Mouse (Mus musculus) embryonic facial prominence, embryonic 10.5 days (tissue): ENCODE measurements around the gene Mfsd6l. TPM values are rescaled to one million over a fixed set of nuclear protein-coding genes. Genes with fewer than 3 reads are reported as not detected.

Experiments used
- DNase-seq: peaks from one replicate; pipeline ENCODE4 v3.0.0-alpha.2; 2017; ENCODE audit warnings: low spot score
- H3K27ac ChIP-seq: fragments of 300-500 bp; sonication (generic); replicated peaks from 2 replicates; pipeline ENCODE4 v1.5.1; 2016; ENCODE audit warnings: mild to moderate bottlenecking
- H3K27me3 ChIP-seq: fragments of 300-500 bp; sonication (generic); replicated peaks from 2 replicates; pipeline ENCODE4 v1.6.1; 2016; ENCODE audit warnings: low read depth, mild to moderate bottlenecking; ENCODE audit not compliant: poor library complexity, severe bottlenecking
- H3K36me3 ChIP-seq: fragments of 300-500 bp; sonication (generic); replicated peaks from 2 replicates; pipeline ENCODE4 v1.6.1; 2016; ENCODE audit warnings: mild to moderate bottlenecking, moderate library complexity
- H3K4me1 ChIP-seq: fragments of 300-500 bp; sonication (generic); 2 replicates; pipeline ENCODE4 v1.6.1; 2016
- H3K4me3 ChIP-seq: fragments of 300-500 bp; sonication (generic); 2 replicates; pipeline ENCODE4 v1.5.1; 2016; ENCODE audit warnings: mild to moderate bottlenecking, moderate library complexity
- H3K9me3 ChIP-seq: fragments of 300-500 bp; sonication (generic); 2 replicates; pipeline ENCODE4 v1.6.1; 2016; ENCODE audit warnings: mild to moderate bottlenecking
- WGBS: fragments of 180-500 bp; shearing (Covaris S2); methylation state at CpG from one replicate; pipeline ENCODE4 v1.1.7; 2016; 5-methylcytosine and 5-hydroxymethylcytosine counted together
- polyA plus RNA-seq: library from polyadenylated mRNA; unstranded; fragments of >200 nt; fragmentation: Nextera tagmentation; extraction: Ambion mirVana; gene quantifications from 2 replicates; pipeline ENCODE4 v1.2.1, GENCODE M21; 2016

Gene Mfsd6l
- polyA plus RNA-seq, 1 experiment from 2014 or later = 0.50 TPM

DNA sequence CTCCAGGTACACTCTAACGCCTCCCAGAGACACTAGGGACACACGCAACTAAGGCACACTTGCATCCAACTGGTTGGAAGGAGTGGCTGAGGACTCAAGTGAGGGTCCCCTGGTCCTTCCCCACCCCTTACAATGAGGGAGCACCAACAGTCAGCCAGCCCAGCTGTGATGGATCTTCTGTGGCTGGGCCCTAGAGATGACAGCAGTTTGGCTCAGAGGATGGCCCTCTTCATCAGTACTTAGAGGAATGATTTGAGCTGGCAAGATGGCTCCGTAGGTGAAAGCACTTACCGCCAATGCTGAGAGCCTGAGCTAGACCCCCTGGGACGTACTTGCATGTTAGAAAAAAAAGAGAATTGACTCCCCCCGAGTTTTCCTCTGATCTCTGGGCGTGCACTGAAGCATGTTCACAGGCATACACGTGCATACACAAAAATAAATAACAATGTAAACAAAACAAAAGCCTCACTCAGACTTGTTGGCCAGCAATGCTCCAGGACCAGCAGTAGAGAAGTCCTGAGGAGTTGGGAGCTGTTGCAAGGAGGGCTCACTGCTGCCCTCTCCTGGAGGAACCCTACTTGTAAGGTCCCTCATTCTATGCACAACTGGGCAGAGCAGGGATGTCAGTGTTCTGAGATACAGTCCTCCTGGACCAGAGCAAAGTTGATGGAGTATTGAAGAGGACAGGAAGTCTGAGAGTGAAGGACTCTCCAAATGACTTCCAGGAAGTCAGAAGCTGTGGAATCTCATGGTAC is 33.2 kb downstream of the Mfsd6l start:
- DNase-seq = peak; percentile 78
- no peaks in the 10 kb centered on the region for H3K9me3 ChIP-seq
- H3K27me3 ChIP-seq = no peaks in the 10 kb centered on the region
- peaks cover 58% of the 10 kb centered on the region for H3K4me1 ChIP-seq
- no peak overlapping the region for H3K27ac ChIP-seq
- 73% methylated on average over 8 of the region's 8 CpGs for WGBS
- no peaks in the 10 kb centered on the region for H3K36me3 ChIP-seq
- no peak overlapping the region for H3K4me3 ChIP-seq

DNA sequence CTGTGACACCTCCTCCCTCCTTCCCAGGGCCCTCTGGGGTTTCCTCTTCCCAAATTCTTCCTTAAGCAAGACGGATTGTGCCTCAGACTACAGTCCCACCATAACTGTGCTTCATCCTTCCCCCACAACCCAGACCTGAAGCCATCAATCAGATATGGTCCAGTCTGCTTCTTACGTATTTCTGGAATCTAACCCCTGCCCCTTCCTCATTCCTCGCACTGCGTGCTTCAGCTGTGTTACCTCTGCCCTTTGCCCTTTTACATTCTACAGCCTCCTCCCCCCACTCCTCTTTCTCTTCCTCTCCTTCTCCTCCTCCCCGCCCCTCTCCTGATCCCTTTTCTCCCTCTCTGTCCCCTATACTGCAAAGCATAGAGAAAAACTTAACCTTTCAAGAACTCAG is 35.7 kb downstream of the Mfsd6l start:
- Histone ChIP-seq H3K27me3 (no peaks in the 10 kb centered on the region), H3K36me3 (no peaks in the 10 kb centered on the region), H3K27ac (peak overlapping the region; percentile 66), H3K4me1 (peaks cover 56% of the 10 kb centered on the region), H3K9me3 (no peaks in the 10 kb centered on the region), H3K4me3 (0 out of 2 replicates have a peak overlapping the region, but pooled peaks have one; percentile 25)
- 7% methylated on average over 5 of the region's 5 CpGs for WGBS
- peak; percentile 58 for DNase-seq

DNA sequence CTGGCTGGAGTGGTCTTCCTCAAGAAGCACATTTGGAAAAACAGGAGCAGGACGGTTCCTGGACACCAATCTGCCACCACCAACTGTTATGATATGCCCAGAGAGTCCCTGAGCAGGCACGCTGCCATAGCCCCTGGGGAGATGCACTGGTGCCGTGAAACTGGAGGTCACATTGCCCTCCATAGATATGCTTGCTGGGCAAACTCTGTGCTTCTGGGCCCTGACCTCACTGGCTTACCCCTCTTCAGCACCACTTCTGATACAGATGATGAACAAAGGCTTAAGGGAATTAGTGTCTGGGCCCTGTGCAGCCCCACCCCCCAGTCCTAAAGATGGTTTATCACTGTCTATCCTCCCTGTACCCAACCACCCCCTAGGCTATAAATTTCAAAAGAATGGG is 37.3 kb downstream of the Mfsd6l start:
- Histone ChIP-seq H3K36me3 (no peaks in the 10 kb centered on the region), H3K27ac (peak overlapping the region; percentile 67), H3K27me3 (no peaks in the 10 kb centered on the region), H3K4me1 (peaks cover 55% of the 10 kb centered on the region), H3K4me3 (no peak overlapping the region), H3K9me3 (no peaks in the 10 kb centered on the region)
- no peak for DNase-seq
- WGBS = 65% methylated on average over 3 of the region's 3 CpGs

DNA sequence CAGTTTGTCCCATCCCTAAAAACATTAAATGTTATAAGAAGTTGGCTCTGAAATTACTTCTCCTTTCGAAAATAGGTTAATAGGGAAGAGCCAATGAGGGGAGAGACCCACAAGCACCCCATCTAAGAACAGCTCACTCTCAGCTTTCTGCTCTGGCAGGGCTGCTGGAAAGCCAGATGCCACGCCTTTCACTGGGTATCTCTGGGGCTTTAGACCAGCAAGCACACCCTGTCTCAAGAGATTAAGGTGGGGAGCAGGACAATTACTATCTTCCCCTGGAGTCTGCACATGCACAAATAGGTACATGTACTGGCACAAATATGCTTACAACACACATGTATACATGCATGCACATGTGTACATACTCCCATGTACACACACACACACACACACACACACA is 41.9 kb downstream of the Mfsd6l start:
- Histone ChIP-seq H3K4me1 (peaks cover 49% of the 10 kb centered on the region), H3K36me3 (no peaks in the 10 kb centered on the region), H3K4me3 (no peak overlapping the region), H3K27me3 (no peaks in the 10 kb centered on the region), H3K27ac (no peak overlapping the region), H3K9me3 (no peaks in the 10 kb centered on the region)
- WGBS = 93% methylated on average over 2 of the region's 2 CpGs
- DNase-seq = no peak

DNA sequence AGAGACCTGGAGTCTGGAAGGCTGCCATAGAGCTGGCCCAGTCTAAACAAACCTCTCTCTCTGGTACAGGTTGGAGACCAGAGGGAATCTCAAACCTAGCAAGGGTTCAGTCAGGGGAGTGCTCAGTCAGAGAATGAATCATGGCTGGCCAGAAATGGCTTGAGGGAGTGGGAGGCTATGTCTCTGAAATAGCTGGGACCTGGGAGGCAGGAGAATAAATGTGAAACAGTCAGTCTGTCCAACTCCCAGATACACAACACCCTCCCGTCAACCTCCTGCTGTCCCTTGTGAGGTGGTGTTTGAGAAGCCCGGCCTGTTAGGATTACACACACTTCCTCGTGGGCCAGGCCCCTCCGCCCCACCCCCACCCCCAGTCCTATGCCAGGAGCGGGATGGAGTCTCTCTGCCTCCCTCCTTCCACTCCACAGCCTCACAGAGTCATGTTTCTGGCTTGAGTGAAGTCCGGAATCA is 44.6 kb downstream of the Mfsd6l start:
- H3K9me3 ChIP-seq = no peaks in the 10 kb centered on the region
- no peaks in the 10 kb centered on the region for H3K36me3 ChIP-seq
- WGBS = 22% methylated on average over 6 of the region's 6 CpGs
- DNase-seq = peak; percentile 51
- H3K4me3 ChIP-seq = no peak overlapping the region
- peak overlapping the region; percentile 80 for H3K27ac ChIP-seq
- peaks cover 40% of the 10 kb centered on the region for H3K4me1 ChIP-seq
- no peaks in the 10 kb centered on the region for H3K27me3 ChIP-seq

DNA sequence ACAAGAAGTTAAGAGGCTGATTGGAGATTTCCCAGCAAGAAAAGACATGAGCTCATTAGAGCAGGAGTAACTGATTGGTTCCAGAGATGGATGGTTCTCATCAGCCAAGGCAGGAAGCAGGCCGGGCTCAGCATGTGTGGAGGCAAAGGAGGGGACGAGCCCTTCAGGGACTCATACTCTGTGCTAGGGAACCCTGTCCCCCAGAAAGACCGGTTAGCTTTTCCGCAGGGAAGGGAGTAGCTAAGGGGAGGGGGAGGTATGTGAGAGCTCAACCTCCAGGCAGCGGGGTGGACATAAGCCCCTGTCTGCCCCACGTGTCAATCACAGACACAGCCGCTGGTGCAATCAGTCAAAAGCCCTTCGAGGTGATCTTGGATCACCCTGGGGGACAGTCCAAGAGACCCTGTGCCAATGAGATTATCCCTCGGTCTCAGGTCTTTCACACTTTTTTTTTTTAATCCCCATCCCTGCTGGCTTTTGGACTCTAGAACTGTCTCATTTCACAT is 45.6 kb downstream of the Mfsd6l start:
- Histone ChIP-seq H3K36me3 (no peaks in the 10 kb centered on the region), H3K27ac (peak overlapping the region; percentile 80), H3K4me3 (no peak overlapping the region; the same call in 1 of the 2 replicates), H3K9me3 (no peaks in the 10 kb centered on the region), H3K4me1 (peaks cover 40% of the 10 kb centered on the region), H3K27me3 (no peaks in the 10 kb centered on the region)
- WGBS = 5% methylated on average over 9 of the region's 9 CpGs
- DNase-seq = peak; percentile 69

DNA sequence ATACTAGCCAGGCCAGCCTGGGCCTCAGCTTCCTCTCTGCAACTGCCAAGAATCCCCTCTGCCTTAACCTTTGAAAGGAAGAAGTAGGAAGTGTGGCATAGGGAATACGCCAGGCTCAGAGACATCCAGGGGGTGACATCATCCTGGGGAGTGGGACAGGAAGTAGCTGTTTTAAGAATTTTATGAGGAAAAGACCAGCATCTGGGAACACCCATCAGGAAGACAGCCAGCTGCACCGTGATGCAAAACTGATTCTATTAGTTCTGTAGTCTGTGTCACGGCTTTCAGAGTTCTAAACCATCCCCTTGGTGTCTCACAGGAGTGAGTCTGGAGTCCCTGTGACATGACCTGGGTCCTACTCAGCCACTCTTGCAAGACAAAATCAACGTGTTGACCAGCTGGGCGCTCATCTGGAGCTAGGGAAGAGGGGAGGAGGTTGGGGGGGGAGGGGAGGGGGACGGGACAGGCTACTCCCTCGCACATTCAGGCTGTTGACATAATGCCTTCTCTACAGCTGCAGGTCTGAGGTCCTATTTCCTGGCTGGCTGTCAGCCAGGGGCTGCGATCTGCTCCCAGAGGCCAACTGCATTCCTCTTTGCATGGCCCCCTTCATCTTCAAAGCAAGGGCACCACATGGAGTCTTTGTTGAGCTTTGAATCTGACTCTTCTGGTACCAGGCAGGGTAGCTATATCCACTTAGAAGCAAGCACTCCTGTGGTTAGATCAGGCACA is 46.4 kb downstream of the Mfsd6l start:
- WGBS = 13% methylated on average over 8 of the region's 8 CpGs
- H3K4me3 ChIP-seq = 0 out of 2 replicates have a peak overlapping the region, but pooled peaks have one; percentile 19
- H3K9me3 ChIP-seq = no peaks in the 10 kb centered on the region
- DNase-seq = peak; percentile 75
- H3K27me3 ChIP-seq = no peaks in the 10 kb centered on the region
- H3K27ac ChIP-seq = peak overlapping the region; percentile 80
- no peaks in the 10 kb centered on the region for H3K36me3 ChIP-seq
- peaks cover 34% of the 10 kb centered on the region for H3K4me1 ChIP-seq

DNA sequence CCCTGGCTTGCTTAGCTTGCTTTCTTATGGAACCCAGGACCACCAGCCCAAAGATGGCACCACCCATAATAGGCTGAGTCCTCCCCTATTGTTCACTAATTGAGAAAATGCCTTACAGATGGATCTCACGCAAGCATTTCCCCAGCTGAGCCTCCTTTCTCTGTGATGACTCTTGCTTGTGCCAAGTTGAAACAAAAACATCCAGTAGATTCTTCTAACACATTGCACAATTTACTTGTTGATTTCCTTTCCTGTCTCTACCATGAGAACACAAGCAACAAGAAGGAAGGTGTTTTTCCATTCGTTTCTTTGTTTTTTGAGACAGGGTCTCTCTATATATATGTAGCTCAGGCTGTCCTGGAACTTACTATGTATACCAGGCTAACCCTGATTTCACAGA is 51.1 kb downstream of the Mfsd6l start:
- H3K27ac ChIP-seq = no peak overlapping the region
- no peak for DNase-seq
- no peaks in the 10 kb centered on the region for H3K36me3 ChIP-seq
- H3K9me3 ChIP-seq = no peaks in the 10 kb centered on the region
- no peak overlapping the region for H3K4me3 ChIP-seq
- peaks cover 20% of the 10 kb centered on the region for H3K4me1 ChIP-seq
- 75% methylated on average over 2 of the region's 2 CpGs for WGBS
- H3K27me3 ChIP-seq = no peaks in the 10 kb centered on the region

Other genes starting within 250 kb of the Mfsd6l start
- gene Ntn1, start 155.4 kb upstream of the Mfsd6l start, polyA plus RNA-seq = 7.4 and 8.2 TPM in 2 replicates
- 0.69 and 1.3 TPM in 2 replicates for gene Pik3r5, start 124.1 kb upstream of the Mfsd6l start, polyA plus RNA-seq
- 1.7 and 1.8 TPM in 2 replicates for gene Pik3r6, start 53.2 kb upstream of the Mfsd6l start, polyA plus RNA-seq
- 0.55 and 0.68 TPM in 2 replicates for gene Ccdc42, start 30.8 kb downstream of the Mfsd6l start, polyA plus RNA-seq
- gene Myh10, start 135.4 kb downstream of the Mfsd6l start, polyA plus RNA-seq = 161 and 164 TPM in 2 replicates